Mouse (Mus musculus) erythroblast, embryonic 14.5 days (primary cell): Measurements from ENCODE around the gene Sult6b1. TPM values are rescaled to one million over a fixed set of nuclear protein-coding genes. Genes with fewer than 3 reads are reported as not detected.

Source experiments
- H3K27me3 ChIP-seq: 2 replicates; pipeline ENCODE4 v1.6.1; 2012; ENCODE audit warnings: inconsistent platforms; ENCODE audit not compliant: control insufficient read depth
- H3K36me3 ChIP-seq: 2 replicates; pipeline ENCODE4 v1.6.1; 2012; ENCODE audit warnings: mild to moderate bottlenecking, inconsistent platforms; ENCODE audit not compliant: control insufficient read depth
- H3K4me1 ChIP-seq: 2 replicates; pipeline ENCODE4 v1.6.1; 2012; ENCODE audit warnings: inconsistent platforms; ENCODE audit not compliant: control insufficient read depth
- H3K4me3 ChIP-seq: replicated peaks from 2 replicates; pipeline ENCODE3; 2012; ENCODE audit warnings: moderate library complexity, mild to moderate bottlenecking, inconsistent platforms
- H3K9me3 ChIP-seq: 2 replicates; pipeline ENCODE4 v1.6.1; 2012; ENCODE audit warnings: low read length, inconsistent platforms, mixed read lengths; ENCODE audit not compliant: control insufficient read depth
- GATA1 ChIP-seq: IDR thresholded peaks from 2 replicates; pipeline ENCODE4 v1.6.1; 2012; ENCODE audit warnings: low read length, inconsistent platforms, mixed read lengths
- TAL1 ChIP-seq: IDR thresholded peaks from 3 replicates; pipeline ENCODE4 v1.6.1; 2012; ENCODE audit warnings: low read length, inconsistent platforms, mixed read lengths
- polyA plus RNA-seq: library from polyadenylated mRNA; stranded (reverse); fragments of >175 nt; gene quantifications from 2 replicates; pipeline ENCODE4 v1.2.3, GENCODE M21; 2012

Gene Sult6b1
- polyA plus RNA-seq, 1 experiment = not detected

DNA sequence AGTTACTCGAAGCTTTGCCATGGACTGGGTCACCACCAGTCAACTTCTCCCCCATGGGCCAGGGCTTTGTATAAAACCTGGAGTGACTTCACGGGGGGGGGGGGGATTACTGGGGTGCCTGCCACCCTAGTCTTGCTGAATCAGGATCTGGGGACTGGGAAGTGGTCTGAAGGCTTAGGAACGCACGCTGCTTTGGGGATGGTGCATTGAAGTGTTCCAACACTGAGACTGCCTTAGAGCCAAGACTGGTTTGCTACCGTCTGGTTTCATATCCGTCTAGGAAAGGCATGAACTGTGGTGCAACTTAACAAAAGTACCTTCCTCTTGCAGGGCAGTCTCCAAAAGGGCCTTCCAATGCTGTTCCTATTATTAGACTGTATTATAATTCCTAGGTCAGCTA, 10.9 kb upstream of the Sult6b1 start:
- H3K4me3 ChIP-seq = no peak overlapping the region
- TF ChIP-seq TAL1 = no peak
- no peak for TF ChIP-seq GATA1
- no peaks in the 10 kb centered on the region for H3K27me3 ChIP-seq
- no peaks in the 10 kb centered on the region for H3K9me3 ChIP-seq
- H3K36me3 ChIP-seq = peaks cover 46% of the 10 kb centered on the region
- peaks cover 22% of the 10 kb centered on the region for H3K4me1 ChIP-seq

DNA sequence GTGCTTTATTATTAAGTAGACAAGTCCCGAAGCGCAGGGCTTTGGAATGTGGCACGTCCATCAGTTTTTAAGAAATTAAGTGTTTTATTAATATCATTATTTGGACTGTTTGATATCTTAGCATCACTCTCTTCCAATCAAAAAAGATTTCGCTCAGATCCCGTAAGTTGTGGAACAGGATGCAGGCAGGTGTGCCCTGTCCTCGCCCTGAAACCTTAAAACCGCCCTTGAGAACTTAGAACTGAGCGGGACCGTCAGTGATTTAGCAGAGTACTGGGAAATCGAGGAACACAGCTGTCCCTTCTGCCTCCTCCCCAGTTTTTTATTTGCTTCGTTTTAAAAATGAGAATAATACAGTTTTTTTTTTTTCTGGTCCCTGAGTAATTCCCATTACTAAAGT, 10.1 kb upstream of the Sult6b1 start:
- Histone ChIP-seq H3K27me3 (no peaks in the 10 kb centered on the region), H3K9me3 (no peaks in the 10 kb centered on the region), H3K4me1 (peaks cover 23% of the 10 kb centered on the region), H3K36me3 (peaks cover 39% of the 10 kb centered on the region), H3K4me3 (peak overlapping the region; percentile 86)
- TF ChIP-seq TAL1 (no peak), GATA1 (no peak)

DNA sequence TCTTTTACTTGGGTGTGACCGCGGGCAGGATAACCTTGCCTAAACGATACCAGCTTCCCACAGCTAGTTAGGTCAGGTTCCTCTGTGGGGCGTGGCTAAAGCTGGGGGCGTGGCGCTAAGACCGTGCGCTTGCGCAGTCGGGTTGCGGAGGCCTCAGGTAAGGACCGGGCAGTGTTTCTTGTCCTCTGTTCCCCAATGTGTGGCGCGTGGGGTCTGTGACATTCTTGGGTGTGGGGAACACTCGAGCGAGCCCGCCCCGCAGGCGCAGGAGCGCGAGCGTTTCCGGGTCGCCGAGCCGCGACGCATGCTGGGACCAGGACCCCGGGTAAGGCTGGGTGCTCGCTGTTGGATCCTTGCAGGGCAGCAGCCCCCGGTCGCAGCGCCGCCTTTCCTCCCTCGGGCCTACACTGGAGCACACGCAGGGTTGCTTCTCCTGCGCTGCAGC, 9.6 kb upstream of the Sult6b1 start, which contains the start of gene Cebpzos:
Gene Cebpzos (plus strand): TSS at position 132 of the 445 bp plus-strand sequence.
- Histone ChIP-seq H3K4me3 (peak within 1 kb of the TSS; percentile 86), H3K36me3 (peaks cover 34% of the 10 kb centered on the region), H3K9me3 (no peaks in the 10 kb centered on the region), H3K27me3 (no peaks in the 10 kb centered on the region), H3K4me1 (peaks cover 23% of the 10 kb centered on the region)
- no peak for TF ChIP-seq TAL1
- TF ChIP-seq GATA1 = no peak

DNA sequence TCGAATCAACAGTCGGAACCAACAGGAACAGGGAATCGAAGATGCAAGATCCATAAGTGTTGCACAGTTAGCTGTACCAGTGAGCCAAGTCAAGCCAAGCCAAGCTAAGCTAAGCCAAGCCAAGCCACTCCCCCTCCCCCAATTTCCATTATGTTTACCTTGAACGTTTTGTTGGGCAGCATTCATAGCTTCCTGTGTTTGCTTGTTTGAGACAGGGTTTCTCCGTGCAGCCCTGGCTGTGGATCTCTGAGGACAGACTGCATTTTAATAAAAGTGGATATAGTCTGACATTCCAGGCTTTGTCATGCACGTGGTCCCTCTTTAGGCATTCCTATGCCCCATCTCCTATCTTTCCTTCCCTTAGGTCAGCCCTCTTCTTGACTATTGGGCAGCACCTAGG, 9.0 kb upstream of the Sult6b1 start:
- H3K27me3 ChIP-seq = no peaks in the 10 kb centered on the region
- peaks cover 29% of the 10 kb centered on the region for H3K36me3 ChIP-seq
- H3K4me3 ChIP-seq = peak overlapping the region; percentile 86
- no peaks in the 10 kb centered on the region for H3K9me3 ChIP-seq
- H3K4me1 ChIP-seq = peaks cover 23% of the 10 kb centered on the region
- TF ChIP-seq GATA1 (no peak), TAL1 (no peak)

DNA sequence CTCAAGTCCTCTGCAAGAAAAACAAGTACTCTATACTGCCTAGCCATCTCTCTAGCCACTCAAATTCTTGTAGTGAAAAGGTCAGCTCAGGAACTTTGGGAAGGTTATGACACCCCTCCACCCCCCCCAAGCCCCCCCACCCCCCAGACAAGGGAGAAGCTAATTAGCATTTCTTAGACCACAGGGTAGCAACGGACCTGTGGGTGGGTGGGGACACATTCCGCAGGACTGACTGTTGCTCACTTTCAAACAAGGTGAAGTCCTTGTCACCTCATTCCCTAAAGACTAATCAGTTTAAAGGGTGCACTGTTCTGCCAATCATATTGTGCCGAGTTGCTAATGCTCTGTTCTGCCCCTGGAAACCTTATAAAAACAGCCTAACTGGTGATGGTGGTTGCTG, 7.1 kb upstream of the Sult6b1 start:
- Histone ChIP-seq H3K4me1 (peaks cover 23% of the 10 kb centered on the region), H3K27me3 (no peaks in the 10 kb centered on the region), H3K9me3 (no peaks in the 10 kb centered on the region), H3K36me3 (peaks cover 12% of the 10 kb centered on the region), H3K4me3 (no peak overlapping the region)
- no peak for TF ChIP-seq TAL1
- no peak for TF ChIP-seq GATA1

DNA sequence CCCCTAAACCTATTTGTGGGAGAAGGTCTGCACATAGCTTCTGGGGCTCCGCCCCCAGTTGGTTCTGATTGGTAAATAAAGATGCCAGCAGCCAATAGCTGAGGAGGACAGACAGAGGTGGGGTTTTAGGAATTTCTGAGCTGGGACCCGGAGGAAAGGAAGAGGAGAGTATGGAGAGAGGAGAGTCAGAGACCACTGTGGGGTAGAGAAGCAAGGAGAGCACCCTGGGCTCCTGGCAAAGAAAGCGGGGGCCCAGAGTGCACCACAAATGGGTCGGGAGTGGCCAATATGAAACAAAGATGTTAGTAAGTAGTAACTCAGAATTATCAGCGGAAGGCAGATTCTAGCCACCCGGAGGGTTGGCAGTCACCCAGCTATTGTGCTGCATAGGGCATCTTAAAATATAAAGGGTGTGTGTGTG, 6.1 kb upstream of the Sult6b1 start:
- Histone ChIP-seq H3K36me3 (peaks cover 3% of the 10 kb centered on the region), H3K9me3 (no peaks in the 10 kb centered on the region), H3K4me1 (peaks cover 23% of the 10 kb centered on the region), H3K4me3 (peak overlapping the region; percentile 22), H3K27me3 (no peaks in the 10 kb centered on the region)
- TF ChIP-seq GATA1 (no peak), TAL1 (no peak)

DNA sequence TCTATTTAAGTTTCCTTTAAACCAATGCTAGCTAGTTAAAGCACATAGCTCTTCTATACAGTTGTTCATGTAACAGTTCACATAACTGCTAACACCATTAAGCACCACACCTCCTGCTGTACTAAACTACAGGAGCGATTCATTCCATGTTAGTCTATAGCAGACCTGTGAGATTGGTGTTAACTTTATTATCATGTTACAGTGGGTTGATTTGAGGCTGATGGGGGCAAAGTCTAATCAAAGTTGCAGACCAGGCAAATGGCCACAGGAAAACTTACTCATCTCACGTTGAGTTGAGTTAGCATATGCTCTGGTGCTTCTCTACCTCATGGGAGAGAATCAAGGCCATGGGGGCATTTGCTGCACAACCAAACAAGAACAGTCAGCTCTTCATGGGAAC, 2.6 kb upstream of the Sult6b1 start:
- Histone ChIP-seq H3K27me3 (no peaks in the 10 kb centered on the region), H3K4me1 (peaks cover 4% of the 10 kb centered on the region), H3K4me3 (no peak overlapping the region), H3K36me3 (no peaks in the 10 kb centered on the region), H3K9me3 (no peaks in the 10 kb centered on the region)
- TF ChIP-seq TAL1 = no peak
- TF ChIP-seq GATA1 = no peak

DNA sequence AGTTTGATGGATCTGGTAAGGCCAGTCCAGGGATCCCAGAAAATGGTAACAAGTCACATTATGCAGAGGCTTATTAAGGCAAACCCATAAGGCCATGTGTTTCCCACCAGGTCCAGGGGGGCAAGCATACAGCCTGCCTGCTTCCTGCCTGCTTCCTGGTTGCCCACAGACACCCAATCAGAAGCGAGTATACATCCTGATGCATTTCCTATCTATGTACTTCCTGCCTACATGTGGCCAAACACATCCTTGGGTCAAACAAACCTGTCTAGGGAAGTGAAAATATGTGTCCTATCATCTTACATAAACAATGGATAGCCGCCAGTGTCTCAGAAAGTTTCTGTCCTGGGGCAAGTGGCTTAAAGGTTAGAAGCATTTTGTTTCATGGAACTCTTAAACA, 3.6 kb downstream of the Sult6b1 start:
- Histone ChIP-seq H3K4me3 (no peak overlapping the region), H3K36me3 (no peaks in the 10 kb centered on the region), H3K27me3 (no peaks in the 10 kb centered on the region), H3K9me3 (no peaks in the 10 kb centered on the region), H3K4me1 (no peaks in the 10 kb centered on the region)
- TF ChIP-seq TAL1 = no peak
- TF ChIP-seq GATA1 = no peak

DNA sequence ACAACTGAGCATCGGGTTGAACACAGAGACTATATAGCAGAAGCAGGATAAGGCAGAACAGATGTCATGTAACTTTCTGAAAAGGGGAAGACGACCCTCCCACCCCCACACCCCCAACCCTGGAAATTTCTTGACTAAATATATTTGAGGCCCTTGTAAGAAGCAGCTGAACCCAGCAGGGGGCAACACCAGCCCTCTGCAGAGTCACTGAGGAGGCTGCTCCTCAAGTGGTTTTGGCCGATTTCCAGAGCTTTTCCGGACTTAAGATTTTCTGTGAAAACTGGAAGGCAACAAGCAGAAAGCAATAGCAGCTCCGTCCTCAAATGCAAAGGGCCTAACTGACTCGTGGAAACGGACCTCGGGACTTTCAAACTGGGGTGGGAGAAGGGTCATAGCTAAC, 11.4 kb downstream of the Sult6b1 start:
- Histone ChIP-seq H3K4me1 (no peaks in the 10 kb centered on the region), H3K27me3 (no peaks in the 10 kb centered on the region), H3K9me3 (no peaks in the 10 kb centered on the region), H3K36me3 (no peaks in the 10 kb centered on the region), H3K4me3 (no peak overlapping the region)
- TF ChIP-seq TAL1 (no peak), GATA1 (no peak)

DNA sequence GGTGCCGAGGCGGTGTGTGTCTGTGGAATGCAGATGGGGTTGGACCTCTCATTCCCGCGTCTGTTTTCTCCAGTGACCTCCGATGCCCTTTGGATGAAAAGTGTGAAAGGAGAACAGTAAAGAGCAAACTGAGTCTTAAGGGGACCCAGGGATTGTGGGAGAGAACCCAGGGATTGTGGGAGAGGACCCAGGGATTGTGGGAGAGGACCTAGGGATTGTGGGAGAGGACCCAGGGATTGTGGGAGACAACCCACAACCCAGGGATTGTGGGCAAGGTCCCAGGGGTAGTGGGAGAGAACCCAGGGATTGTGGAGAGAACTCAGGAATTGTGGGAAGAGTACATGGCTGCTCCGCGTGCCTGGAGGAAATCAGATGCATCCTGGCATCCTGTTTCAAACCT, 11.8 kb downstream of the Sult6b1 start:
- no peaks in the 10 kb centered on the region for H3K9me3 ChIP-seq
- H3K4me1 ChIP-seq = no peaks in the 10 kb centered on the region
- H3K27me3 ChIP-seq = no peaks in the 10 kb centered on the region
- TF ChIP-seq TAL1 (no peak), GATA1 (no peak)
- no peak overlapping the region for H3K4me3 ChIP-seq
- H3K36me3 ChIP-seq = no peaks in the 10 kb centered on the region
